Mouse (Mus musculus) ovary, postnatal 36 days (tissue): ENCODE results near the gene Smarce1.

Experiments used
- DNase-seq: peaks from one replicate; pipeline ENCODE4 v3.0.0; 2022; ENCODE audit warnings: low spot score, mixed read lengths

Gene Smarce1

GRCm38 (mm10) chr11:99169438-99169837, 61.4 kb downstream of the Smarce1 start:
- DNase-seq: no peak

- DNase-seq: no peak
Measured at GRCm38 (mm10) chr11:99168030-99168474, 62.8 kb downstream of the Smarce1 start.

GRCm38 (mm10) chr11:99167576-99167975, 63.2 kb downstream of the Smarce1 start:
- no peak for DNase-seq

- DNase-seq: no peak
Measured at GRCm38 (mm10) chr11:99166241-99166640, 64.6 kb downstream of the Smarce1 start.

GRCm38 (mm10) chr11:99165031-99165752, 65.6 kb downstream of the Smarce1 start:
- DNase-seq: no peak

- no peak for DNase-seq
Measured at GRCm38 (mm10) chr11:99162972-99163686, 67.7 kb downstream of the Smarce1 start.

GRCm38 (mm10) chr11:99161648-99162047, 69.2 kb downstream of the Smarce1 start:
- DNase-seq: no peak

- no peak for DNase-seq
Measured at GRCm38 (mm10) chr11:99160228-99160627, 70.6 kb downstream of the Smarce1 start.
